Mouse (Mus musculus) liver, embryonic 12.5 days (tissue): Measurements from ENCODE around the gene Olfr15. TPM values are rescaled to one million over a fixed set of nuclear protein-coding genes. Genes with fewer than 3 reads are reported as not detected.
"Not testable (repeated sequence)": the region's sequence is repeated elsewhere in the genome, so short reads cannot be mapped to it uniquely, and the experiment has no call there.

ENCODE experiments used
- ATAC-seq: fragments of 200-750 bp; cut with Nextera tagmentation; 2 replicates; pipeline ENCODE4 v1.8.0; 2017; ENCODE audit warnings: moderate number of reproducible peaks, mild to moderate bottlenecking, moderate library complexity
- H3K27ac ChIP-seq: fragments of 300-500 bp; sonication (generic); 2 replicates; pipeline ENCODE4 v1.5.1; 2016; ENCODE audit warnings: mild to moderate bottlenecking
- H3K27me3 ChIP-seq: fragments of 300-500 bp; sonication (generic); replicated peaks from 2 replicates; pipeline ENCODE4 v1.6.1; 2016; ENCODE audit warnings: mild to moderate bottlenecking, moderate library complexity
- H3K36me3 ChIP-seq: fragments of 300-500 bp; sonication (generic); 2 replicates; pipeline ENCODE4 v1.6.1; 2016; ENCODE audit warnings: mild to moderate bottlenecking, moderate library complexity
- H3K4me1 ChIP-seq: fragments of 300-500 bp; sonication (generic); 2 replicates; pipeline ENCODE4 v1.6.1; 2016
- H3K4me2 ChIP-seq: fragments of 300-500 bp; sonication (generic); 2 replicates; pipeline ENCODE4 v1.6.1; 2016; ENCODE audit warnings: mild to moderate bottlenecking, moderate library complexity
- H3K4me3 ChIP-seq: fragments of 300-500 bp; sonication (generic); 2 replicates; pipeline ENCODE4 v1.5.1; 2016; ENCODE audit warnings: mild to moderate bottlenecking, moderate library complexity
- H3K9ac ChIP-seq: fragments of 300-500 bp; sonication (generic); 2 replicates; pipeline ENCODE4 v1.6.1; 2016; ENCODE audit warnings: mild to moderate bottlenecking, moderate library complexity
- H3K9me3 ChIP-seq: fragments of 300-500 bp; sonication (generic); replicated peaks from 2 replicates; pipeline ENCODE4 v1.6.1; 2016; ENCODE audit warnings: mild to moderate bottlenecking, moderate library complexity
- WGBS: fragments of 180-500 bp; shearing (Covaris S2); methylation state at CpG from one replicate; pipeline ENCODE4 v1.1.7; 2016; ENCODE audit not compliant: insufficient replicate concordance; 5-methylcytosine and 5-hydroxymethylcytosine counted together
- polyA plus RNA-seq: library from polyadenylated mRNA; unstranded; fragments of >200 nt; fragmentation: Nextera tagmentation; extraction: Ambion mirVana; gene quantifications from 2 replicates; pipeline ENCODE4 v1.2.1, GENCODE M21; 2016

Gene Olfr15
- polyA plus RNA-seq, 1 experiment from 2014 or later = not detected

- H3K9ac ChIP-seq = peak within 1 kb of the TSS; percentile 76
- H3K9me3 ChIP-seq = no peaks in the 10 kb centered on the region
- H3K27ac ChIP-seq = peak within 1 kb of the TSS; percentile 27; the same call in 1 of the 2 replicates
- 3% methylated on average over 38 of the region's 38 CpGs for WGBS
- no peaks in the 10 kb centered on the region for H3K27me3 ChIP-seq
- no peaks in the 10 kb centered on the region for H3K36me3 ChIP-seq
- H3K4me2 ChIP-seq = peak within 1 kb of the TSS; percentile 81
- H3K4me3 ChIP-seq = peak within 1 kb of the TSS; percentile 73
- H3K4me1 ChIP-seq = peaks cover 29% of the 10 kb centered on the region
- ATAC-seq = peak; percentile 100
Measured at GRCm38 (mm10) chr16:3846711-3847518, 16.2 kb downstream of the Olfr15 start, which contains the start of gene Zfp174. Gene Zfp174, plus strand, starts transcription at chr16:3847268.

GRCm38 (mm10) chr16:3847871-3848270 is 17.2 kb downstream of the Olfr15 start:
- no peak for ATAC-seq

GRCm38 (mm10) chr16:3848416-3848815 is 17.7 kb downstream of the Olfr15 start:
- Histone ChIP-seq H3K9me3 (no peaks in the 10 kb centered on the region), H3K9ac (no peak overlapping the region), H3K4me3 (no peak overlapping the region), H3K4me2 (no peak overlapping the region), H3K27ac (no peak overlapping the region), H3K36me3 (no peaks in the 10 kb centered on the region), H3K4me1 (peaks cover 23% of the 10 kb centered on the region), H3K27me3 (no peaks in the 10 kb centered on the region)
- WGBS = 65% methylated on average over 3 of the region's 3 CpGs
- no peak for ATAC-seq

More at GRCm38 (mm10) chr16:3847871-3848270, 17.2 kb downstream of the Olfr15 start:
- Histone ChIP-seq H3K27me3 (no peaks in the 10 kb centered on the region), H3K9ac (peak overlapping the region; percentile 76; the same call in 1 of the 2 replicates), H3K9me3 (no peaks in the 10 kb centered on the region), H3K4me3 (peak overlapping the region; percentile 73), H3K4me1 (peaks cover 27% of the 10 kb centered on the region), H3K4me2 (peak overlapping the region; percentile 81), H3K36me3 (no peaks in the 10 kb centered on the region), H3K27ac (peak overlapping the region; percentile 27; the same call in 1 of the 2 replicates)
- 71% methylated on average over 4 of the region's 4 CpGs for WGBS

- H3K36me3 ChIP-seq, H3K27ac ChIP-seq, ATAC-seq, H3K27me3 ChIP-seq, H3K9me3 ChIP-seq, H3K4me3 ChIP-seq, H3K4me2 ChIP-seq, H3K9ac ChIP-seq: not testable (repeated sequence)
- peaks cover 23% of the 10 kb centered on the region for H3K4me1 ChIP-seq
- WGBS = 79% methylated on average over 13 of the region's 13 CpGs
Measured at GRCm38 (mm10) chr16:3851301-3851700, 20.6 kb downstream of the Olfr15 start.

- H3K4me1 ChIP-seq = peaks cover 14% of the 10 kb centered on the region
- H3K27me3 ChIP-seq = no peaks in the 10 kb centered on the region
- H3K36me3 ChIP-seq = no peaks in the 10 kb centered on the region
- H3K27ac ChIP-seq = no peak overlapping the region
- H3K4me3 ChIP-seq = no peak overlapping the region
- H3K9me3 ChIP-seq = no peaks in the 10 kb centered on the region
- no peak overlapping the region for H3K9ac ChIP-seq
- H3K4me2 ChIP-seq = no peak overlapping the region
- no peak for ATAC-seq
- 60% methylated on average over 12 of the region's 12 CpGs for WGBS
Measured at GRCm38 (mm10) chr16:3852586-3852985, 21.9 kb downstream of the Olfr15 start.

GRCm38 (mm10) chr16:3854437-3855182 is 23.9 kb downstream of the Olfr15 start:
- Histone ChIP-seq H3K4me3 (no peak overlapping the region), H3K27ac (no peak overlapping the region), H3K27me3 (no peaks in the 10 kb centered on the region), H3K9ac (no peak overlapping the region), H3K4me2 (no peak overlapping the region), H3K4me1 (peaks cover 8% of the 10 kb centered on the region), H3K9me3 (no peaks in the 10 kb centered on the region), H3K36me3 (no peaks in the 10 kb centered on the region)
- WGBS = 69% methylated on average over 11 of the region's 11 CpGs
- no peak for ATAC-seq

- no peaks in the 10 kb centered on the region for H3K27me3 ChIP-seq
- 20% methylated on average over 1 of the region's 1 CpGs for WGBS
- H3K36me3 ChIP-seq = peaks cover 4% of the 10 kb centered on the region
Measured at GRCm38 (mm10) chr16:3855776-3856175, 25.1 kb downstream of the Olfr15 start.

GRCm38 (mm10) chr16:3859254-3859653 is 28.6 kb downstream of the Olfr15 start:
- Histone ChIP-seq H3K4me2 (no peak overlapping the region), H3K4me3 (no peak overlapping the region), H3K27me3 (no peaks in the 10 kb centered on the region), H3K4me1 (0 out of 2 replicates have a peak, but pooled peaks cover 3% of the 10 kb centered on the region), H3K27ac (no peak overlapping the region), H3K36me3 (peaks cover 25% of the 10 kb centered on the region), H3K9me3 (no peaks in the 10 kb centered on the region), H3K9ac (no peak overlapping the region)
- 41% methylated on average over 4 of the region's 4 CpGs for WGBS
- no peak for ATAC-seq

More at GRCm38 (mm10) chr16:3855776-3856175, 25.1 kb downstream of the Olfr15 start:
- H3K4me2 ChIP-seq = no peak overlapping the region
- 0 out of 2 replicates have a peak, but pooled peaks have one; percentile 50 for ATAC-seq
- H3K4me1 ChIP-seq = peaks cover 8% of the 10 kb centered on the region
- no peak overlapping the region for H3K9ac ChIP-seq
- H3K9me3 ChIP-seq = no peaks in the 10 kb centered on the region
- no peak overlapping the region for H3K4me3 ChIP-seq
- no peak overlapping the region for H3K27ac ChIP-seq

- peak overlapping the region; percentile 97 for H3K4me2 ChIP-seq
- WGBS = 2% methylated on average over 16 of the region's 16 CpGs
- peak overlapping the region; percentile 60; the same call in 1 of the 2 replicates for H3K27ac ChIP-seq
- peak; percentile 1; the same call in 1 of the 2 replicates for ATAC-seq
- peak overlapping the region; percentile 72 for H3K9ac ChIP-seq
- H3K36me3 ChIP-seq = peaks cover 29% of the 10 kb centered on the region
- H3K4me1 ChIP-seq = peaks cover 33% of the 10 kb centered on the region
- H3K9me3 ChIP-seq = no peaks in the 10 kb centered on the region
- no peaks in the 10 kb centered on the region for H3K27me3 ChIP-seq
- H3K4me3 ChIP-seq = peak overlapping the region; percentile 64
Measured at GRCm38 (mm10) chr16:3871815-3872214, 41.1 kb downstream of the Olfr15 start.

- H3K4me3 ChIP-seq = peak within 1 kb of the TSS; percentile 64
- peak within 1 kb of the TSS; percentile 97 for H3K4me2 ChIP-seq
- H3K36me3 ChIP-seq = peaks cover 31% of the 10 kb centered on the region
- H3K9ac ChIP-seq = peak within 1 kb of the TSS; percentile 72
- H3K9me3 ChIP-seq = no peaks in the 10 kb centered on the region
- peaks cover 35% of the 10 kb centered on the region for H3K4me1 ChIP-seq
- ATAC-seq = peak; percentile 91
- H3K27ac ChIP-seq = peak within 1 kb of the TSS; percentile 60; the same call in 1 of the 2 replicates
- no peaks in the 10 kb centered on the region for H3K27me3 ChIP-seq
- WGBS = 7% methylated on average over 47 of the region's 47 CpGs
Measured at GRCm38 (mm10) chr16:3872216-3873047, 41.8 kb downstream of the Olfr15 start, which contains the start of gene Naa60. Gene Naa60, plus strand, starts transcription at chr16:3872375.

GRCm38 (mm10) chr16:3876346-3876745 is 45.7 kb downstream of the Olfr15 start:
- Histone ChIP-seq H3K4me2 (no peak overlapping the region), H3K27me3 (no peaks in the 10 kb centered on the region), H3K4me3 (no peak overlapping the region), H3K36me3 (peaks cover 38% of the 10 kb centered on the region), H3K9ac (no peak overlapping the region), H3K9me3 (no peaks in the 10 kb centered on the region), H3K4me1 (peaks cover 24% of the 10 kb centered on the region), H3K27ac (no peak overlapping the region)
- no peak for ATAC-seq
- 79% methylated on average over 4 of the region's 4 CpGs for WGBS
